Mouse (Mus musculus) myocyte (in vitro differentiated cells): ENCODE measurements around the gene Arhgap19.

Experiments used
- MYOG ChIP-seq, 3 experiments: IDR thresholded peaks; one replicate each; pipeline ENCODE4 v1.6.1; 2011; ENCODE audit warnings: control low read depth in 2 of 3, low read depth in 2 of 3, mild to moderate bottlenecking in 2 of 3; ENCODE audit not compliant: insufficient read length in 2 of 3, control insufficient read depth in 1 of 3, insufficient read depth in 1 of 3
- POLR2A ChIP-seq: IDR thresholded peaks from one replicate; pipeline ENCODE4 v1.6.1; 2011; ENCODE audit warnings: low read depth, mild to moderate bottlenecking, control low read depth, moderate library complexity; ENCODE audit not compliant: insufficient read length
- USF1 ChIP-seq: IDR thresholded peaks from one replicate; pipeline ENCODE4 v1.6.1; 2011; ENCODE audit warnings: low read depth, mild to moderate bottlenecking, control low read depth, moderate library complexity

DNA sequence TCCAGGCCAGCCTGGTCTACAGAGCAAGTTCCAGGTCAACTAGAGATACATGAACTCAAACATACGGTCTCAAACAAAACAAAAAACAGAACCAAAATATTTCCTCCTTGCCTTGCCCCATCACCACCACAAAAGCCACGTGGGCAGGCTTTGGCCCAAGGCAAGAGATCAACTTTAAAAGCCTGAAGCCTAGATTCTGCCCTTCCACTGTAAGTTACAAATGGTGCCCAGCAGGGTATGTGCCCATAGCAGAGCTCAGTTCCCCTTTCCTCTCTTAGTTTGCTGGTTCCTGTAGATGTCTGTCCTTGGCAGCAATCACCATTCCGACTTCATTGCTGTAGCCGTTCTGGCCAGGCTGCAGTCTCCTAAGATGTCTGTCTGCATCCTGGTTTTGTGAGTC, 40.9 kb upstream of the Arhgap19 start:
- no peak for TF ChIP-seq POLR2A
- no peak for TF ChIP-seq MYOG (IDR thresholded peaks at IDR 0.05; ENCODE audit: control insufficient read depth in 1 of 3, insufficient read depth in 1 of 3, insufficient read length in 2 of 3, low read depth in 2 of 3)
- no peak for TF ChIP-seq USF1
